Mouse (Mus musculus) stomach, embryonic 15.5 days (tissue): ENCODE measurements around the gene Aftph. TPM values are rescaled to one million over a fixed set of nuclear protein-coding genes. Genes with fewer than 3 reads are reported as not detected.

Experiments
- ATAC-seq: fragments of 200-750 bp; cut with Nextera tagmentation; 2 replicates; pipeline ENCODE4 v1.8.0; 2017; ENCODE audit warnings: low read depth, moderate number of reproducible peaks, moderate TSS enrichment; ENCODE audit not compliant: insufficient read depth, low FRiP score
- H3K27ac ChIP-seq: fragments of 300-500 bp; sonication (generic); 2 replicates; pipeline ENCODE4 v1.5.1; 2015; ENCODE audit warnings: mild to moderate bottlenecking, inconsistent platforms
- H3K27me3 ChIP-seq: fragments of 300-500 bp; sonication (generic); replicated peaks from 2 replicates; pipeline ENCODE4 v1.6.1; 2015; ENCODE audit warnings: inconsistent platforms
- H3K36me3 ChIP-seq: fragments of 300-500 bp; sonication (generic); 2 replicates; pipeline ENCODE4 v1.6.1; 2015; ENCODE audit warnings: inconsistent platforms
- H3K4me1 ChIP-seq: fragments of 300-500 bp; sonication (generic); 2 replicates; pipeline ENCODE4 v1.6.1; 2015; ENCODE audit warnings: inconsistent platforms
- H3K4me2 ChIP-seq: fragments of 300-500 bp; sonication (generic); 2 replicates; pipeline ENCODE4 v1.6.1; 2015; ENCODE audit warnings: mild to moderate bottlenecking, inconsistent platforms
- H3K4me3 ChIP-seq: fragments of 300-500 bp; sonication (generic); replicated peaks from 2 replicates; pipeline ENCODE4 v1.5.1; 2015; ENCODE audit warnings: inconsistent platforms
- H3K9ac ChIP-seq: fragments of 300-500 bp; sonication (generic); 2 replicates; pipeline ENCODE4 v1.6.1; 2015; ENCODE audit warnings: inconsistent platforms
- H3K9me3 ChIP-seq: fragments of 300-500 bp; sonication (generic); 2 replicates; pipeline ENCODE4 v1.6.1; 2016; ENCODE audit warnings: inconsistent platforms
- WGBS: fragments of 180-500 bp; shearing (Covaris S2); methylation state at CpG from one replicate; pipeline ENCODE4 v1.1.7; 2015; 5-methylcytosine and 5-hydroxymethylcytosine counted together
- polyA plus RNA-seq: library from polyadenylated mRNA; unstranded; fragments of >200 nt; fragmentation: Nextera tagmentation; extraction: Ambion mirVana; gene quantifications from 2 replicates; pipeline ENCODE4 v1.2.1, GENCODE M21; 2015

Gene Aftph
- polyA plus RNA-seq, 1 experiment from 2014 or later = 22.8 TPM

GRCm38 (mm10) chr11:20645521-20645920 is 95.9 kb downstream of the Aftph start:
- Histone ChIP-seq H3K9ac (no peak overlapping the region), H3K4me1 (peaks cover 37% of the 10 kb centered on the region), H3K36me3 (peaks cover 6% of the 10 kb centered on the region; the same call in 1 of the 2 replicates), H3K27ac (no peak overlapping the region), H3K9me3 (no peaks in the 10 kb centered on the region), H3K4me3 (no peak overlapping the region), H3K4me2 (no peak overlapping the region), H3K27me3 (no peaks in the 10 kb centered on the region)
- 69% methylated on average over 3 of the region's 3 CpGs for WGBS
- no peak for ATAC-seq

- no peak overlapping the region for H3K4me2 ChIP-seq
- H3K27me3 ChIP-seq = no peaks in the 10 kb centered on the region
- no peaks in the 10 kb centered on the region for H3K9me3 ChIP-seq
- H3K27ac ChIP-seq = no peak overlapping the region
- H3K36me3 ChIP-seq = peaks cover 6% of the 10 kb centered on the region; the same call in 1 of the 2 replicates
- H3K4me3 ChIP-seq = no peak overlapping the region
- peaks cover 44% of the 10 kb centered on the region for H3K4me1 ChIP-seq
- 55% methylated on average over 6 of the region's 6 CpGs for WGBS
- H3K9ac ChIP-seq = no peak overlapping the region
- ATAC-seq = no peak
Observed at GRCm38 (mm10) chr11:20644872-20645271, 96.5 kb downstream of the Aftph start.

- no peak for ATAC-seq
- WGBS = 81% methylated on average over 1 of the region's 1 CpGs
- H3K27me3 ChIP-seq = no peaks in the 10 kb centered on the region
- H3K4me2 ChIP-seq = no peak overlapping the region
- H3K9ac ChIP-seq = no peak overlapping the region
- H3K27ac ChIP-seq = no peak overlapping the region
- H3K4me1 ChIP-seq = peaks cover 50% of the 10 kb centered on the region
- no peaks in the 10 kb centered on the region for H3K9me3 ChIP-seq
- no peak overlapping the region for H3K4me3 ChIP-seq
- peaks cover 3% of the 10 kb centered on the region; the same call in 1 of the 2 replicates for H3K36me3 ChIP-seq
Observed at GRCm38 (mm10) chr11:20644166-20644565, 97.2 kb downstream of the Aftph start.

- no peaks in the 10 kb centered on the region for H3K27me3 ChIP-seq
- 64% methylated on average over 5 of the region's 5 CpGs for WGBS
- peaks cover 49% of the 10 kb centered on the region for H3K4me1 ChIP-seq
- H3K9me3 ChIP-seq = no peaks in the 10 kb centered on the region
- no peak overlapping the region for H3K4me2 ChIP-seq
- ATAC-seq = no peak
- H3K36me3 ChIP-seq = no peaks in the 10 kb centered on the region
- no peak overlapping the region for H3K27ac ChIP-seq
- H3K4me3 ChIP-seq = no peak overlapping the region
- no peak overlapping the region for H3K9ac ChIP-seq
Observed at GRCm38 (mm10) chr11:20643161-20643560, 98.2 kb downstream of the Aftph start.

- H3K4me2 ChIP-seq = no peak overlapping the region
- ATAC-seq = no peak
Observed at GRCm38 (mm10) chr11:20642321-20642720, 99.1 kb downstream of the Aftph start.

GRCm38 (mm10) chr11:20639918-20640447 is 101.4 kb downstream of the Aftph start:
- H3K9me3 ChIP-seq = no peaks in the 10 kb centered on the region
- 11% methylated on average over 11 of the region's 11 CpGs for WGBS
- no peak overlapping the region for H3K9ac ChIP-seq
- peak overlapping the region; percentile 37 for H3K4me2 ChIP-seq
- no peaks in the 10 kb centered on the region for H3K36me3 ChIP-seq
- H3K4me3 ChIP-seq = no peak overlapping the region; the same call in 1 of the 2 replicates
- H3K27me3 ChIP-seq = no peaks in the 10 kb centered on the region
- H3K4me1 ChIP-seq = peaks cover 24% of the 10 kb centered on the region
- peak overlapping the region; percentile 45; the same call in 1 of the 2 replicates for H3K27ac ChIP-seq
- peak; percentile 70 for ATAC-seq

More at GRCm38 (mm10) chr11:20642321-20642720, 99.1 kb downstream of the Aftph start:
- H3K9ac ChIP-seq = no peak overlapping the region
- H3K4me1 ChIP-seq = peaks cover 41% of the 10 kb centered on the region
- no peak overlapping the region for H3K27ac ChIP-seq
- 79% methylated on average over 5 of the region's 5 CpGs for WGBS
- no peak overlapping the region for H3K4me3 ChIP-seq
- no peaks in the 10 kb centered on the region for H3K36me3 ChIP-seq
- no peaks in the 10 kb centered on the region for H3K9me3 ChIP-seq
- H3K27me3 ChIP-seq = no peaks in the 10 kb centered on the region

- H3K4me3 ChIP-seq = no peak overlapping the region
- H3K9ac ChIP-seq = no peak overlapping the region
- no peak overlapping the region for H3K27ac ChIP-seq
- H3K27me3 ChIP-seq = no peaks in the 10 kb centered on the region
- 18% methylated on average over 3 of the region's 3 CpGs for WGBS
- no peaks in the 10 kb centered on the region for H3K9me3 ChIP-seq
- H3K36me3 ChIP-seq = no peaks in the 10 kb centered on the region
- ATAC-seq = no peak
- H3K4me1 ChIP-seq = peaks cover 24% of the 10 kb centered on the region
- no peak overlapping the region for H3K4me2 ChIP-seq
Observed at GRCm38 (mm10) chr11:20638841-20639240, 102.5 kb downstream of the Aftph start.

- H3K4me2 ChIP-seq = no peak overlapping the region
- ATAC-seq = no peak
- H3K27me3 ChIP-seq = no peaks in the 10 kb centered on the region
- H3K27ac ChIP-seq = no peak overlapping the region
- no peak overlapping the region for H3K4me3 ChIP-seq
- no peaks in the 10 kb centered on the region for H3K9me3 ChIP-seq
- H3K36me3 ChIP-seq = no peaks in the 10 kb centered on the region
- H3K4me1 ChIP-seq = peaks cover 32% of the 10 kb centered on the region
- no peak overlapping the region for H3K9ac ChIP-seq
Observed at GRCm38 (mm10) chr11:20637060-20637459, 104.3 kb downstream of the Aftph start.

GRCm38 (mm10) chr11:20636114-20636513 is 105.3 kb downstream of the Aftph start:
- Histone ChIP-seq H3K4me1 (peaks cover 30% of the 10 kb centered on the region), H3K4me2 (peak overlapping the region; percentile 31), H3K27me3 (no peaks in the 10 kb centered on the region), H3K9me3 (no peaks in the 10 kb centered on the region), H3K9ac (no peak overlapping the region), H3K36me3 (no peaks in the 10 kb centered on the region), H3K4me3 (no peak overlapping the region), H3K27ac (peak overlapping the region; percentile 76)
- WGBS = 53% methylated on average over 4 of the region's 4 CpGs
- peak; percentile 57 for ATAC-seq

GRCm38 (mm10) chr11:20635646-20636045 is 105.7 kb downstream of the Aftph start:
- no peaks in the 10 kb centered on the region for H3K36me3 ChIP-seq
- H3K4me3 ChIP-seq = no peak overlapping the region
- H3K27ac ChIP-seq = peak overlapping the region; percentile 76
- H3K27me3 ChIP-seq = no peaks in the 10 kb centered on the region
- H3K4me1 ChIP-seq = peaks cover 25% of the 10 kb centered on the region
- WGBS = 45% methylated on average over 6 of the region's 6 CpGs
- H3K4me2 ChIP-seq = peak overlapping the region; percentile 31
- no peaks in the 10 kb centered on the region for H3K9me3 ChIP-seq
- peak; percentile 28; the same call in 1 of the 2 replicates for ATAC-seq
- H3K9ac ChIP-seq = no peak overlapping the region

Other genes with a start within 250 kb of the Aftph start
- 26.5 and 38.8 TPM in 2 replicates for gene Sertad2, start 198.3 kb downstream of the Aftph start, polyA plus RNA-seq
- gene Lgalsl, start 89.5 kb upstream of the Aftph start, polyA plus RNA-seq = 34.0 and 36.5 TPM in 2 replicates